Mouse (Mus musculus) adrenal gland, postnatal 4 days (tissue): ENCODE results near the gene Fxyd3. TPM values are rescaled to one million over a fixed set of nuclear protein-coding genes. Genes with fewer than 3 reads are reported as not detected.

Experiments
- DNase-seq, 2 experiments: peaks; one replicate each; pipeline ENCODE4 v3.0.0; 2021 to 2022; ENCODE audit warnings: low spot score in 2 of 2, mixed read lengths in 2 of 2
- total RNA-seq, 2 experiments: library from RNA; stranded (reverse); gene quantifications; 2 replicates each; pipeline ENCODE4 v1.2.3; 2021

The Fxyd3 gene
- total RNA-seq, 2 experiments from 2014 or later, result 2.0 to 5.9 TPM

DNA sequence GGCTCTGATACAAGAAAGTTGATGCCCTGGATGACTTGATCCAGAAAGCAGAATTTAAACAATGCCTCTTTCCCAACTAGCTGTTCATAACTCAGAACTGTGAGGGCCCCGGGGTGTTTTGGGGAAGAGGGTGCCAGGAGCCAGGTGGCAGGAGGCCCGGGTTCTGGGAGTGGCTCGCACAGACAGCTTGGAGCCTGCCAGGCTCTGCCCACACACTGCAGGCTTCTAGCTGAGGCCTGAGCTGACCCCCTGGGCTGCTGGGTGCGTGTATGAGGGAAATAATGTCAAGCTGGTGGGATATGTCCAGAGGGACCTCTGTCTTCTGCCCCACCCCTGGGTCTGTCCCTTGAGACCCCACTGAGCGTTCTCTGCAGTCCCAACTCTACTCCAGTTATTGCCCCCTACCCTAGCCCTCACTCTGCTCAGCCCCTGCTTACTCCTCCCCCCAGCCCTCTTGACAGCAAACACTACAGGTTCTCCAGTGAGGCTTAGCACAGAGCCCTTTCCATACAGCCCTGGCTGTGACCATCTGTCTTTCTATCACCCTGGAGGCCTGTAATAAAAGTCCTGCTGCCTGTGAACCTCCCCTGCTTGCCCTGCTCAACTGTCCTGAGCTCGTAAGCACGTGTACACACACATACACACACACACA lies 2.3 kb downstream of the Fxyd3 start:
- DNase-seq, result no peak

- DNase-seq, result no peak
These were observed 3.0 kb downstream of the Fxyd3 start for GRCm38 (mm10) chr7:31073546-31073945.

DNA sequence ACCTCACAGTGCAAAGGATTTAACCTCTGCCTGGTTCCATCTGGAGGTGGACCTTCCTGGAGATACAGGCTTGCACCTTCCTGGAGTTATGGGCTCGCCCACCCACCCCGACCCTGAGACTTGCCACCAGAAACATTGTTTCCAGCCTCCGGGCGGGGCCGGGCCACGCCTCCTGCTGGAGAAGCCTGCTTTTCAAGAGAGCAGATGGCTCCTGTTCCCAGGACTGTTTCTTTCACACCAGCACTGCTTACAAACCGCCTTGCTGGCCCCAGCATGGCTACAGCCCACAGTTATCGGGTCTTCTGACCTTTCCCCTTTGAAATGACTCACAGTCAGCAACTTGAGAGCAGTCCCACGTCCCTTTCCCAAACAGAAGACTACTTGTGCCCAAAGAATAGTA lies 4.2 kb downstream of the Fxyd3 start:
- no peak for DNase-seq

DNA sequence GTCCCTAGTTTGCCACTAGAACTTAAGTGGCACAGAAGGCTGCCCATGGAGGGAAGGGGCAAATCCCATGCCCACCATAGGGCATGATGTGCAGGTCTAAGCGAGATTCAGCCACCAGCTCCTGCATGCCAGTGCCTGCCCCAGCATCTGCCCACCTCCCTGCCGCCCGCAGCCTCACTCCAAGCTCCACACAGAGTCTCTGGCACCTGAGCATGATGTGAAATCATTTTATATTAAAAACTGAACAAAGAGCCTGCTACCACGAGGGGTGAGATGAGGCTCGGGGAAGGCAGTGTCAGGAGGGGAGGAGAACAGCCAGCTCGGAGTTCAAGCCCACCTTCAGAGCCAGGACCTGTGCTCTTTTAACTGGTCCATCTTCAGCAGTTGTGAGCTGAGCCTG lies 6.2 kb downstream of the Fxyd3 start:
- no peak for DNase-seq

DNA sequence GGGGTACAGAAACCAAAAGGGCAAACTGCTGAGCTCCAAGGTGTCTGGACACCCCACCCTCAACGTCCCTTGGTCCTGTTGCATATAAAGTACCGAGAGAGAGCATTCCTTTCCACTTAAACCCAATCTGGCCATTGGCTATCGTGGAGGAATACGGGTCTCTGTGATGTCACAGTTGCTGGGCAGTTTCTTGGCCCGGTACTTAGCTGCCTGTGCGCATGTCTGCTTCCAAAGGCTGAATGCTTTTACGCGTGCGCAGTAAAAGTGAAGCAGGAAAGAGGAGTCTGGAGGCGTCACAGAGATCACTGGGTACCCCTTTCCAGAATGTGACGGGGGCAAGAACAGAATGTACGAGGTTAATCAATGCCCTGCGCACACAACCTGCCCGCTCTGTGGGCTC lies 7.0 kb downstream of the Fxyd3 start:
- DNase-seq, result no peak

GRCm38 (mm10) chr7:31067836-31068235 lies 8.7 kb downstream of the Fxyd3 start:
- no peak for DNase-seq

DNA sequence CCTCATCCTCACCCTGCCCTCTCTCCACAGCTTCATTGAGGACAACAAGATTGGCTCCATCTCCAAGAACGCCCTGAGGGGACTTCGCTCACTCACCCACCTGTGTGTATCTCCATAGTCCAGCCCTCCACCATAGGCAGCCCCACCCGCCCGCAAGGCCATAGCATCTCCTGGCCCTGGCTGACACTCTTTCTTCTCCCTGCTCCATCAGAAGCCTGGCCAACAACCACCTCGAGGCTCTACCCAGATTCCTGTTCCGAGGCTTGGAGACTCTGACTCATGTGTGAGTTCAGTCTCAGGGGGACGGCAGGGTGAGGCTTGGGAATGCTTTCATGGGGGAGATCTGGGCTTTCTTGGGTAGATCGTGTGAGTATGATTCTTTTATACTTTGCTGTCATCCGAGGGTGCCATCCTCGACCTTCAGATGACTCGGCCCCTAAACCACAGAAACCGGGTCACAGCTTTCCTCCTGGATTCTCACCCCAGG lies 13.4 kb downstream of the Fxyd3 start:
- no peak for DNase-seq

DNA sequence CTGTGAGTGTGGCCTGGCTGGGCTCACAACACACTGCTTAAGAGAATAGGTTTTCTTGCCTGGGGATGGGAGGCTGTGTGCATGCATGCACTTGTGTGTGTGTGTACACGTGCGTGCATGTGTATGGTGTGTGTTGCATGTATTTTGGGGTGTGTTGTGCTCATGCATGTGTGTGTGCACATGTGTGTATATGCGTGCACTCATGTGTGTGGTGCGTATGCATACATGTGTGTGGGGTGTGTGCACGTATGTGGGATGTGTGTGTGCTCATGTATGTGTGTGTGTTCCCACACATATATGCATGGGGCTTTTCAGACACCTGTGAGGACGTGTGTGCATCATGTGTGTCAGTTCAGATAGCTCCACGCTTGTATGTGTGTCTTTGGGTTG lies 15.9 kb downstream of the Fxyd3 start:
- DNase-seq, result no peak

DNA sequence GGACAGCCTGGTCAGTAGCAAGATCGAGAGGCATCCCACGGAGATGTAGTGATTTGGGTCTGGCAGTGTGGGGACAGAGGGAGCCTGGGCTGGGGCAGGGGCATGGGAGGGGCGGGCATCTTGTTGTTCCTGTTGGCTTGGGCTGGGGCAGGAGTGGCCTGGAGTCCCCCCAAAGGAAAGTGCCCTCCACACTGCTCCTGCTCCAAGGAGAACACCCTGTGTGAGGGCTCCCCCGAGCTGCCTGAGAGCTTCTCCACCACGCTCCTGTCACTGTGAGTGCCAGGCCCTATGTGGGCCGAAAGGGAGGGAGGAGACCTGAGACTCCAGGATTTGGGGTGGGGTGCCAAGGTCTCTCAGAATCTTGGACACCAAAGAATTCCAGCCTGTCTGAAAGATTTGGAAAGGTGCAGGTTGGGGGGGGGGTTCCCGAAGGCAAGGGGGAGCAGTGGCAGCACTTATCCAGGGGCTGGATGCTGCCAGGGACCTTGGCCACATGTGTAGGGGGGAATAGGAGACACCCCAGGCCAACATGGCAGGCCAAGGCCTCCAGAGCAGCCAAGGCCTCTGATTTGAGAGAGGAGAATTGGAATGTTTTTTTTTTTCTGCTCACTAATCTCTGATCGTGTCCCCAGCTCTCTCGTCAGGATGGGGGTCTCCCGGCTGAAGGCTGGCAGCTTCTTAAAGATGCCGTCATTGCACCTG lies 16.4 kb downstream of the Fxyd3 start:
- no peak for DNase-seq

DNA sequence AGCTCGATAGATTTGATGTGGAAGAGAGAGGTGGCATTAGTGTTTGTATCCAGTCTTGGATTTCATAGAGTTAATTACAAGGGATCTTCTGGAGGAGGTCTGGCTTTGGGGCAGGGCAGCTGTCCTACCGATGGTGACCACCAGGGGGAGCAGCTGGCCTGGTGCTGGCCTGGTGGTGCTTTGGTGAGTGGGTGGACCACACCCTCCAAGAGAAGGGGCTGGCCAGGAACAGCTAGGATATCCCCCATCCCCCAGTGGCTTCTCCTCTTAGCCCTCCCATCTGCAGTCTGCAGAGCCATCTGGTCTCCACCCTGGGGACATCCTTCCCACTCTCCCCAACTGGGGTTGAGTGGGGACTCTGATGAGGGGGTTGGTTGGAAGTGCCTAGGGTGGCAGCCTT lies 17.4 kb downstream of the Fxyd3 start, which contains the start of gene Lgi4:
Lgi4 (plus strand) TSS at position 235 of the 400 bp plus-strand sequence.
- peak; percentile 74 to 81 for DNase-seq

GRCm38 (mm10) chr7:31058211-31058610 lies 18.3 kb downstream of the Fxyd3 start:
- no peak for DNase-seq

DNA sequence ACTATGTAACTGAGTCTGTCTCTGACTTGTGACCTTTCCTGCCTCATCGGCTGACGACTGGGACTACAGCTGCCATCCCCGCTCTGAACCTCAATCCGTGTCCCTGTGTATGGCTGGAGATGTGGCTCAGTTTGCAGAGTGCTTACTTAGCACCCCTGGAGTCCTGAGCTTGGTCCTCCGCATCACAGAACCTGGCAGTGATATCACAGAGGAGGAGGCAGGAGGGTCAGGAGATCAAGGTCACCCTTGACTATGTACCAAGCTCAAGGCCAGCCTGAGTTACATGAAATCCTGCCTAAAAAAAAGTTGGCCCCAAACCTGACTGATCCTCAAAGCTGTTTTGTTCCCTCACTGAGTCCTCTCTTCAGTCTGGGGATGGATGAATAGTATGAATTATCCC lies 18.8 kb downstream of the Fxyd3 start:
- DNase-seq, result no peak

- no peak for DNase-seq
These were observed 19.4 kb downstream of the Fxyd3 start, which contains the start of gene Fxyd1 for GRCm38 (mm10) chr7:31057071-31057470. TSS of gene Fxyd1 (minus strand) at chr7:31057199.

DNA sequence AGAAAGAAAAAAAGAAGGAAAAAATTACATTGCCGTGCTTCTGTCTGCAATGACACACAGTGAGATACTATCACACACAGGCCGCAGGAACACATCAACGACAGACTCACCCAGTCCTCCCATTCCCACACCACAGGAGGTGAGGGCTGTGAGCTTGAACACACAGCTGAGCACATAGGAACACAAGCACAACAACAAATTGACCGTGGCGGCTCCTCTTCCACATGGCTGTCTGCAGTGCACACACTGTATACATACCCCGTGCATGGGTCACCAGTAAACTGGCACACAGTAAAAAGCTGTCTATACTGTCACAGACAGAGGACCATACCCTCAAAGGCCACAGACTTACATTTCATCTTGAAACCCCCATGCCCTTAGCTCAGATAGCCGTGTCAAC lies 20.1 kb downstream of the Fxyd3 start:
- no peak for DNase-seq

DNA sequence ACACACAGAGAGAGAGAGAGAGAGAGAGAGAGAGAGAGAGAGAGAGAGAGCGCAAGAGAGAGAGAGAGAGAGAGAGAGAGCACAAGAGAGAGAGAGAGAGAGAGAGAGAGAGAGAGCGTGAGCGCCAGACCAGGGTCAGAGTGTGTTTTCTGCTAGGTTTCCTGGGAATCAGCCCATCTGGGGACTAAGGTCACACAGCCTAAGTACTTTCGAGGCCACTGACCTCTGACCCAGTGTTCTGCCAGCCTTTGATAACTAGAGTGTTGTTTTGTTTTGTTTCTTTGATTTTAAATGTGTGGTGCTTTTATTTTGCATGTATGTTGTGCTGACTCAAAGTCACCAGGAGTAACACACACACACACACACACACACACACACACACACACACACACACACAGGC lies 20.6 kb downstream of the Fxyd3 start:
- DNase-seq, result no peak

DNA sequence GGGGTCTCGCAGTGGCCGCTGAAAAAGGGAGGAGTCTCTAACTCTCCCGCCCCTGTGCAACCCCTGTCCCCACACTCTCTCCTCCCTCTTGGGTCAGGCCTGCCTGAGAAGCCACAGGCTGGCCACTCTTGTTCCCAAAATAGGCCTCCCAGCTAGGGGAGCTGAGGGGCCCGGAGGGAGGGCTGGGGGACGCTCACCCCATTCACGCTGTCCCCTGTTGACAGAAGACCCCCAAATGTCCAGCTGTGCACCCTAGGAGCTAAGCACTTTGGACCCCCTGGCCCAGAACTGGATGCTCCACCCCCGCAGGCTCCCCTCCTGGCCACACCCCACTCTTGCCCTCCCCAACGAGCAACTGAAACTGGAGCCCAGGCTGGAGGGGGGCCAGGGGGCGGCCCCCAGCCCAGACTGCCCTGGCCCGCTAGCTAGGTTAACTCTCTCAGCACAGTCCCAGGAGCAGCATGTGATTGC lies 21.1 kb downstream of the Fxyd3 start:
- peak; percentile 58 to 60 for DNase-seq

- no peak for DNase-seq
These were observed 21.7 kb downstream of the Fxyd3 start for GRCm38 (mm10) chr7:31054661-31055320.

GRCm38 (mm10) chr7:31053882-31054447 lies 22.5 kb downstream of the Fxyd3 start:
- no peak for DNase-seq

GRCm38 (mm10) chr7:31052636-31053434 lies 23.7 kb downstream of the Fxyd3 start:
- DNase-seq, result no peak

- DNase-seq, result no peak
These were observed 24.3 kb downstream of the Fxyd3 start for GRCm38 (mm10) chr7:31052251-31052635.
